In the genomic region with DNA sequence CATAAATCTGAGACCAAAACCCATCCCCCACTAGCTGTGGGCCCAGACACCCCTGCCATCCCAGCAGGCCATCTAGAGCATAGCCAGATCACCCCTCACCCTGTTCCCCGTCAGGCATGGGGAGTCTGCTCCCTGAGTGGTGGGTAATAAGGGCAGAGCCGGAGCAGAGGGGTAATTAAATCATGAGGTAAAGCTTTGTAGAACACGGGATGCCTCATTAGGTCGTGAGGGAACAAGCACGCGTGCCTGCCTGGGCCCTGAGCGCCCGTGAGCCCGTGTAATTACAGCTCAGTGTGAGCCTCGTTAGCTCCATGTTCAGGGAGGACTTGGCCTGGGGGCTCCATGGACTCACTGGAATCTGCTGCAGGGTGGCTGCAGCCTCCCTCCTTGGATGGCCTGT, we compare ENCODE assay signal across 21 mouse cellular contexts. TPM values are rescaled to one million over a fixed set of nuclear protein-coding genes. Genes with fewer than 3 reads are reported as not detected.
DNase-seq lines count a peak whose midpoint lies in the region; ATAC-seq lines count a peak whose summit lies in the region.
"Had no signal": no experiment of that assay in that cellular context is flagged by ENCODE, and none has a peak within 500 bp of the region (broad histone marks: within the 10 kb centered on the region; RNA-seq: fewer than 3 reads in every experiment).

No protein-coding gene starts in this region.

- H3K9me3 ChIP-seq in hindbrain, embryonic 12.5 days (replicated peaks): no peaks in the 10 kb centered on the region
- H3K9me3 ChIP-seq in hindbrain, embryonic 11.5 days (ENCODE audit: control insufficient read depth, low read length): no peaks in the 10 kb centered on the region
- H3K9me3 ChIP-seq in midbrain, embryonic 13.5 days: no peaks in the 10 kb centered on the region
- H3K9me3 ChIP-seq in midbrain, embryonic 11.5 days (ENCODE audit: control insufficient read depth, low read length): no peaks in the 10 kb centered on the region
- H3K9me3 ChIP-seq: embryonic facial prominence, embryonic 13.5 days had no signal

- H3K4me1 ChIP-seq in hindbrain, embryonic 12.5 days: peaks cover 11% of the 10 kb centered on the region; the same call in 1 of the 2 replicates
- 0 out of 2 replicates have a peak, but pooled peaks cover 2% of the 10 kb centered on the region for H3K4me1 ChIP-seq in hindbrain, embryonic 11.5 days (replicated peaks; ENCODE audit: control insufficient read depth, insufficient read depth, low read length)
- peaks cover 21% of the 10 kb centered on the region for H3K4me1 ChIP-seq in midbrain, embryonic 13.5 days (replicated peaks)
- no peaks in the 10 kb centered on the region for H3K4me1 ChIP-seq in midbrain, embryonic 11.5 days (ENCODE audit: control insufficient read depth, insufficient read depth, low read length)

- no peak overlapping the region for H3K27ac ChIP-seq in hindbrain, embryonic 12.5 days
- no peak overlapping the region for H3K27ac ChIP-seq in hindbrain, embryonic 11.5 days (ENCODE audit: low read depth, low read length)
- H3K27ac ChIP-seq in midbrain, embryonic 13.5 days: no peak overlapping the region
- H3K27ac ChIP-seq in midbrain, embryonic 11.5 days (ENCODE audit: low read depth, low read length): no peak overlapping the region
- H3K27ac ChIP-seq: embryonic facial prominence, embryonic 13.5 days; gastrocnemius, adult 2 months had no signal

- WGBS in hindbrain, embryonic 12.5 days: 54% methylated on average over 10 of the region's 10 CpGs
- WGBS in hindbrain, embryonic 11.5 days: 55% methylated on average over 10 of the region's 10 CpGs
- WGBS in midbrain, embryonic 13.5 days: 52% methylated on average over 10 of the region's 10 CpGs
- WGBS in midbrain, embryonic 11.5 days: 62% methylated on average over 10 of the region's 10 CpGs

- no peak overlapping the region for H3K4me2 ChIP-seq in hindbrain, embryonic 12.5 days (replicated peaks)
- no peak overlapping the region for H3K4me2 ChIP-seq in hindbrain, embryonic 11.5 days (replicated peaks; ENCODE audit: low read depth, low read length)
- no peak overlapping the region for H3K4me2 ChIP-seq in midbrain, embryonic 13.5 days (replicated peaks)
- H3K4me2 ChIP-seq in midbrain, embryonic 11.5 days: no peak overlapping the region
- H3K4me2 ChIP-seq: embryonic facial prominence, embryonic 13.5 days; liver, embryonic 11.5 days had no signal

- H3K27me3 ChIP-seq in hindbrain, embryonic 12.5 days: 0 out of 2 replicates have a peak, but pooled peaks cover 10% of the 10 kb centered on the region
- H3K27me3 ChIP-seq in hindbrain, embryonic 11.5 days (ENCODE audit: control insufficient read depth, insufficient read depth, low read length): no peaks in the 10 kb centered on the region
- no peaks in the 10 kb centered on the region for H3K27me3 ChIP-seq in midbrain, embryonic 13.5 days
- H3K27me3 ChIP-seq in midbrain, embryonic 11.5 days (ENCODE audit: control insufficient read depth, insufficient read depth, low read length): no peaks in the 10 kb centered on the region

- ATAC-seq in hindbrain, embryonic 12.5 days (ENCODE audit: low FRiP score): peak; percentile 33
- no peak for ATAC-seq in hindbrain, embryonic 11.5 days (ENCODE audit: low FRiP score)
- ATAC-seq in midbrain, embryonic 13.5 days: peak; percentile 65
- no peak for ATAC-seq in midbrain, embryonic 11.5 days (ENCODE audit: low FRiP score)

- no peak overlapping the region for H3K9ac ChIP-seq in hindbrain, embryonic 12.5 days
- no peak overlapping the region for H3K9ac ChIP-seq in hindbrain, embryonic 11.5 days (ENCODE audit: low read depth, low read length)
- no peak overlapping the region for H3K9ac ChIP-seq in midbrain, embryonic 13.5 days (replicated peaks)
- H3K9ac ChIP-seq in midbrain, embryonic 11.5 days (ENCODE audit: low read length): no peak overlapping the region
- H3K9ac ChIP-seq: embryonic facial prominence, embryonic 13.5 days had no signal

- no peaks in the 10 kb centered on the region for H3K36me3 ChIP-seq in hindbrain, embryonic 12.5 days
- H3K36me3 ChIP-seq in hindbrain, embryonic 11.5 days (ENCODE audit: control insufficient read depth, insufficient read depth, low read length): no peaks in the 10 kb centered on the region
- no peaks in the 10 kb centered on the region for H3K36me3 ChIP-seq in midbrain, embryonic 13.5 days
- H3K36me3 ChIP-seq in midbrain, embryonic 11.5 days (ENCODE audit: control insufficient read depth, insufficient read depth, low read length): no peaks in the 10 kb centered on the region
- H3K36me3 ChIP-seq: embryonic facial prominence, embryonic 13.5 days had no signal

- DNase-seq in hindbrain, embryonic 11.5 days (ENCODE audit: low spot score): no peak
- DNase-seq in midbrain, embryonic 11.5 days (ENCODE audit: low spot score, missing footprints): no peak
- DNase-seq in forelimb bud, embryonic 11.5 days (ENCODE audit: low read depth, low spot score): peak; percentile 21
- peak; percentile 57 for DNase-seq in retina, embryonic 14.5 days (ENCODE audit: low spot score)
- DNase-seq in heart, adult 8-10 months (ENCODE audit: low spot score): no peak
- DNase-seq: adrenal gland, postnatal 25 days; gastrocnemius, adult 2 months; heart, adult 11 months; heart, postnatal 4 days; kidney, adult 8-10 months; layer of hippocampus, postnatal 36 days; lung, adult 2 months; lung, postnatal 36 days; right cerebral cortex, adult 18-20 months; thymus, postnatal 36 days had no signal

- no peak overlapping the region for H3K4me3 ChIP-seq in hindbrain, embryonic 12.5 days
- no peak overlapping the region for H3K4me3 ChIP-seq in hindbrain, embryonic 11.5 days (ENCODE audit: low read depth, low read length)
- H3K4me3 ChIP-seq in midbrain, embryonic 13.5 days (replicated peaks): no peak overlapping the region
- no peak overlapping the region for H3K4me3 ChIP-seq in midbrain, embryonic 11.5 days (ENCODE audit: low read depth, low read length)
- H3K4me3 ChIP-seq: embryonic facial prominence, embryonic 13.5 days; gastrocnemius, adult 2 months had no signal

RNA-seq across cellular contexts. Expression of gene Ppp2r2c, which starts 39.4 kb away (rescaled TPM):
- polyA plus RNA-seq in hindbrain, embryonic 12.5 days (2016; fragmentation: Nextera tagmentation; extraction: Ambion mirVana): 7.6 and 8.0 TPM in 2 replicates
- 1.9 and 3.3 TPM in 2 replicates for polyA plus RNA-seq in hindbrain, embryonic 11.5 days (2014; fragmentation: Nextera tagmentation; extraction: Ambion mirVana)
- polyA plus RNA-seq in midbrain, embryonic 13.5 days (2015; fragmentation: Nextera tagmentation; extraction: Ambion mirVana): 11.3 and 12.2 TPM in 2 replicates
- 1.2 TPM in 2 replicates for polyA plus RNA-seq in midbrain, embryonic 11.5 days (2014; fragmentation: Nextera tagmentation; extraction: Ambion mirVana)
- 1 to 10 TPM; 5.4 to 7.2 (median 6.3) TPM for total RNA-seq in heart, adult 8-10 months (2022)
- polyA plus RNA-seq: C2C12; heart, embryonic 14.5 days had no signal

Comparison
In these comparisons a context has a peak if more than half of its experiments do, and no peak if none do; other contexts are left out.
1. ATAC-seq: peak in hindbrain, embryonic 12.5 days (single experiment) and midbrain, embryonic 13.5 days (single experiment); none in hindbrain, embryonic 11.5 days (single experiment) and midbrain, embryonic 11.5 days (single experiment).
2. DNase-seq: peak in forelimb bud, embryonic 11.5 days (single experiment) and retina, embryonic 14.5 days (single experiment); none in hindbrain, embryonic 11.5 days (single experiment), midbrain, embryonic 11.5 days (single experiment) and heart, adult 8-10 months (single experiment).